Mouse (Mus musculus) intestine, postnatal 0 days (tissue): ENCODE results near the gene Timp3. TPM values are rescaled to one million over a fixed set of nuclear protein-coding genes. Genes with fewer than 3 reads are reported as not detected.

Experiments used
- ATAC-seq: fragments of 200-750 bp; cut with Nextera tagmentation; 2 replicates; pipeline ENCODE4 v1.8.0; 2017; ENCODE audit warnings: mild to moderate bottlenecking, moderate TSS enrichment, moderate library complexity
- H3K27ac ChIP-seq: fragments of 300-500 bp; sonication (generic); 2 replicates; pipeline ENCODE4 v1.5.1; 2014; ENCODE audit warnings: mild to moderate bottlenecking, low read depth, low read length, moderate library complexity
- H3K27me3 ChIP-seq: fragments of 300-500 bp; sonication (generic); replicated peaks from 2 replicates; pipeline ENCODE4 v1.6.1; 2014; ENCODE audit warnings: low read length, mixed read lengths; ENCODE audit not compliant: control insufficient read depth, insufficient read depth
- H3K36me3 ChIP-seq: fragments of 300-500 bp; sonication (generic); 2 replicates; pipeline ENCODE4 v1.6.1; 2014; ENCODE audit warnings: mild to moderate bottlenecking, moderate library complexity; ENCODE audit not compliant: control insufficient read depth, insufficient read depth
- H3K4me1 ChIP-seq: fragments of 300-500 bp; sonication (generic); replicated peaks from 2 replicates; pipeline ENCODE4 v1.6.1; 2014; ENCODE audit warnings: antibody characterized with exemption, low read length, mixed read lengths; ENCODE audit not compliant: control insufficient read depth, insufficient read depth
- H3K4me2 ChIP-seq: fragments of 300-500 bp; sonication (generic); replicated peaks from 2 replicates; pipeline ENCODE4 v1.6.1; 2014; ENCODE audit warnings: low read depth, mild to moderate bottlenecking, moderate library complexity
- H3K4me3 ChIP-seq: fragments of 300-500 bp; sonication (generic); 2 replicates; pipeline ENCODE4 v1.5.1; 2014; ENCODE audit warnings: low read depth, low read length
- H3K9ac ChIP-seq: fragments of 300-500 bp; sonication (generic); 2 replicates; pipeline ENCODE4 v1.6.1; 2014; ENCODE audit warnings: mild to moderate bottlenecking, low read depth, low read length
- H3K9me3 ChIP-seq: fragments of 300-500 bp; sonication (generic); 2 replicates; pipeline ENCODE4 v1.6.1; 2016; ENCODE audit warnings: mixed run types; ENCODE audit not compliant: control insufficient read depth
- CTCF ChIP-seq: sonication (generic); IDR thresholded peaks from 2 replicates; pipeline ENCODE4 v1.5.1; 2016; ENCODE audit warnings: low read depth, mild to moderate bottlenecking, control low read depth, antibody characterized with exemption, moderate library complexity
- WGBS: fragments of 180-500 bp; shearing (Covaris S2); extraction: QIAGEN DNeasy Blood & Tissue Kit; methylation state at CpG from one replicate; pipeline ENCODE4 v1.1.7; 2014; 5-methylcytosine and 5-hydroxymethylcytosine counted together
- polyA plus RNA-seq: library from polyadenylated mRNA; unstranded; fragments of >200 nt; fragmentation: Nextera tagmentation; extraction: Ambion mirVana; gene quantifications from 2 replicates; pipeline ENCODE4 v1.2.1, GENCODE M21; 2015

Timp3 gene
- polyA plus RNA-seq, 1 experiment from 2014 or later: 24.2 TPM

DNA sequence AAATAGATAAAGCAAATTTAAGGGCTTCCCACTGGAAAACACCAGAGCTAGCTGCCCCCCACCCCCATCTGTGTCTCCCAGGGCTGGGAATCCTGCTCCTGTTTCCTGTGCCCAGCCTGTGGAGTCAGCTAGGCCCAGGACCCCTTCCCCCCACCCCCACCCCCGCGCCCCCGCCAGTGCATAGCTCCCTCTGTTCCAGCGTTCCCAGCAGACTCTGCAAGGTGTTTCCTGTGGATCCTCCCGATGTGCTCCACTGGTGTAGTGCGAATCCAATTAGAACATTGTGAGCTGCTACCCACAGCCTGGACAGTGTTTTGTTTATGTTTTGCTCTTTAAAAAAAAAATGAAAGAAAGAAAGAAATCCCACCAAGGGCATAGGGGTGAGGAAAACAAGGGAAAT lies 25.1 kb downstream of the Timp3 start:
- TF ChIP-seq CTCF: no peak
- no peak overlapping the region for H3K4me3 ChIP-seq
- no peaks in the 10 kb centered on the region for H3K27me3 ChIP-seq
- H3K4me1 ChIP-seq: no peaks in the 10 kb centered on the region
- no peak overlapping the region for H3K4me2 ChIP-seq
- no peak overlapping the region for H3K9ac ChIP-seq
- no peaks in the 10 kb centered on the region for H3K36me3 ChIP-seq
- H3K9me3 ChIP-seq: no peaks in the 10 kb centered on the region
- ATAC-seq: no peak
- WGBS: 48% methylated on average over 6 of the region's 6 CpGs
- no peak overlapping the region for H3K27ac ChIP-seq

DNA sequence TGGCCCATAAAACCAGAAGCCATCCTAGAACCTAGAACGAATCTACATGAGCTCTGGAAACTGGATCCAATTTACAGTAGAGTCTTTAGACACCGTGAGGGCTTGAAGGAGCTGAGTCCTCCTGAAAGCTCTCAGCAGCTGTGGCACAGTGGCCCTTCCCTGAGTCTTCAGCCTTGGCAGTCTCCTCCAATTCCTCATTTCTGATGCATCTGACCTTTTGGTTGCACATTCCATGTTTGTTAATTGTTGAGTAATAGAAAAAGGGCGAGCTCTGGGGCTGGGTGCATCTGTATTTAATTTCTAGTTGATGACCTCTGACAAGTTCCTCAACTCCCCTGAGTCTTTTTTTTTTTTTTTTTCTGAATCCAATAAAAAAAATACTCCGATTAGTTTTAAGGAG lies 28.0 kb downstream of the Timp3 start:
- H3K36me3 ChIP-seq: no peaks in the 10 kb centered on the region
- no peak overlapping the region for H3K4me3 ChIP-seq
- no peak for ATAC-seq
- H3K4me2 ChIP-seq: no peak overlapping the region
- H3K27ac ChIP-seq: no peak overlapping the region
- H3K27me3 ChIP-seq: no peaks in the 10 kb centered on the region
- H3K9me3 ChIP-seq: no peaks in the 10 kb centered on the region
- peaks cover 14% of the 10 kb centered on the region for H3K4me1 ChIP-seq
- WGBS: 89% methylated on average over 4 of the region's 4 CpGs
- no peak overlapping the region for H3K9ac ChIP-seq
- no peak for TF ChIP-seq CTCF

DNA sequence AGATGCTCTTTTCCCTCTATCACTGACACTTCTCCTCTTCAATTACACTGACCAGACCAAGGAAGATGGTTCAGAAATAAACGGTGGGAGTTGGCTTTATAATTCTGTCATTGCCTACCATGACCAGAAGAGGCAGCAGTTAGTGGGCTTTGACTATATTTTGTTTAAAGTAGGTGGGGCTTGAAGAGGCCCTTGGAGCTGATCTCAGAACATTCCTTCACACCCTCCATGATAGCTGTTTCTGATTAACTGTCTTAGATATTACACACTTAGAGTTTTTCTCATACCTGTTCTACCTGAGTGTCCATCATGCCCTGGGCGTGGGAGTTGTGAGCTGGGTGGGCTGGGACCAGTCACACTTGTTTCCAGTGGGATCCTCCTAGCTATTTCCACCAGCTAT lies 28.5 kb downstream of the Timp3 start:
- Histone ChIP-seq H3K4me2 (no peak overlapping the region), H3K36me3 (no peaks in the 10 kb centered on the region), H3K27ac (no peak overlapping the region), H3K4me1 (peaks cover 18% of the 10 kb centered on the region), H3K9ac (no peak overlapping the region), H3K4me3 (no peak overlapping the region), H3K9me3 (no peaks in the 10 kb centered on the region), H3K27me3 (no peaks in the 10 kb centered on the region)
- 77% methylated on average over 2 of the region's 2 CpGs for WGBS
- TF ChIP-seq CTCF: peak; percentile 55
- 0 out of 2 replicates have a peak, but pooled peaks have one; percentile 9 for ATAC-seq

- H3K27ac ChIP-seq: no peak overlapping the region
- H3K9me3 ChIP-seq: no peaks in the 10 kb centered on the region
- no peak for ATAC-seq
These were observed 29.2 kb downstream of the Timp3 start for GRCm38 (mm10) chr10:86329241-86329882.

GRCm38 (mm10) chr10:86330993-86331680 lies 31.0 kb downstream of the Timp3 start:
- H3K4me2 ChIP-seq: no peak overlapping the region
- no peak overlapping the region for H3K4me3 ChIP-seq
- WGBS: 61% methylated on average over 5 of the region's 5 CpGs
- no peak overlapping the region for H3K9ac ChIP-seq
- no peak for TF ChIP-seq CTCF
- H3K27me3 ChIP-seq: no peaks in the 10 kb centered on the region
- H3K36me3 ChIP-seq: no peaks in the 10 kb centered on the region
- peaks cover 18% of the 10 kb centered on the region for H3K4me1 ChIP-seq
- ATAC-seq: 0 out of 2 replicates have a peak, but pooled peaks have one; percentile 19
- H3K27ac ChIP-seq: no peak overlapping the region
- no peaks in the 10 kb centered on the region for H3K9me3 ChIP-seq

More at GRCm38 (mm10) chr10:86329241-86329882, 29.2 kb downstream of the Timp3 start:
- Histone ChIP-seq H3K4me3 (no peak overlapping the region), H3K4me1 (peaks cover 18% of the 10 kb centered on the region), H3K4me2 (no peak overlapping the region), H3K27me3 (no peaks in the 10 kb centered on the region), H3K9ac (no peak overlapping the region), H3K36me3 (no peaks in the 10 kb centered on the region)
- no peak for TF ChIP-seq CTCF
- 96% methylated on average over 8 of the region's 8 CpGs for WGBS

DNA sequence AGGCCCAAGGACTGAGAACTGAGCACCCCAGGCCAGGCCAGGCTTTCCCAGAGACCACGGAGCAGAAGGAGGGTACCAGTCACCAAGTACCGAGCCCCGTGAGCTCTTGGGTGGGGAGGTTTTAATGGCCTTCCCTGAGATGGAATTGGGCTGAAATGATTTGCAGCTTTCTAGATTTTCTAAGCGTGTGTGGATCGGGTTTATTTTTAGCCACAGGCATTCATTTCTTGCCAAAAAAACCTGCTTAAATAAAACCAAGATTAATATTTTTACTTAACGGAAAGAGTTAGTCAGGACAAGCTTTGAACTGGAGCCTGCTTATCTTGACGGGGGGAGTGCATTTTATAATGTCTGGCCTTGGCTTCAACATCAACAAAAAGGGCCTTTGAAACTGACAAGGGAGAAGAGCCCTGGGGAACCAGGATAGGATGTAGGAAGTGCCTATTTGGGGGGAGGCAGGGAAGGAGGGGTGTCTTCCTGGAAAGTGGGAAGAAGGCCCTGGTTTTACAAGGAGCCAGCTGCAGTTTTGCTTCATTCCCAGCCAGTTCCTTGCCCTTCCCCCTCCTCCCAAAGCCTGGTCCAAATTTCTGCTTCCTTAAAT lies 31.6 kb downstream of the Timp3 start:
- H3K27me3 ChIP-seq: no peaks in the 10 kb centered on the region
- 35% methylated on average over 7 of the region's 7 CpGs for WGBS
- ATAC-seq: no peak
- H3K4me1 ChIP-seq: peaks cover 18% of the 10 kb centered on the region
- no peaks in the 10 kb centered on the region for H3K9me3 ChIP-seq
- TF ChIP-seq CTCF: no peak
- no peaks in the 10 kb centered on the region for H3K36me3 ChIP-seq
- H3K4me2 ChIP-seq: no peak overlapping the region
- H3K4me3 ChIP-seq: no peak overlapping the region
- no peak overlapping the region for H3K9ac ChIP-seq
- no peak overlapping the region for H3K27ac ChIP-seq
